Mouse (Mus musculus): Measurements from ENCODE around the gene Ccdc12.

DNA sequence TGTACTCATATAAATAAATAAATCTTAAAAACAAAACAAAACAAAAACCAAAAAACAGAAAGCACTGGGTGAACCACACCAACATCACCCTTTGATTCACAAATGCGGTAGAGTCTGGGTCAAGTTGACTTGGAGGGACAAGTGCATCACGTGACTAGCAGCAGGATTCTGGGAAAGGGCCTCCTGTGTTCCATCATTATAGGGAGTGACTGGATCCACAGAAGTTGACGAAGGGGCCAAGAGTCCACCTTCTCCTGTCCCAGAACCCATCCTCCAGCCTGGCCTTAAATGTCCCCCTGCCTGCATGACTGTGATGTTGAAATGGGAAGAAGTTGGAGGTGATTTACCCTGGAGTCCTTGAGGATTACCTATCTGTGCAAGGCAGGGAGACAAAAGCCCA lies 62.5 kb downstream of the Ccdc12 start:
- TF ChIP-seq POLR2A (IDR thresholded peaks at IDR 0.05; ENCODE audit: low read depth, low read length) (no peak), CTCF (conservative IDR thresholded peaks at IDR 0.05; ENCODE audit: insufficient read depth, insufficient read length, low read depth, low read length) (no peak)
